Mouse (Mus musculus) liver, embryonic 14.5 days (tissue): ENCODE results near the gene Iqgap2. TPM values are rescaled to one million over a fixed set of nuclear protein-coding genes. Genes with fewer than 3 reads are reported as not detected.
A peak's percentile ranks its signal among the peaks of the same experiment; 100 is the strongest.

Experiments
- ATAC-seq: fragments of 200-750 bp; cut with Nextera tagmentation; 2 replicates; pipeline ENCODE4 v1.8.0; 2017; ENCODE audit warnings: moderate number of reproducible peaks, mild to moderate bottlenecking, moderate library complexity; ENCODE audit not compliant: insufficient read depth
- DNase-seq, 3 experiments: peaks; one replicate each; pipeline ENCODE4 v3.0.0-alpha.2; 2012 to 2013; ENCODE audit warnings: low read depth in 3 of 3, low spot score in 3 of 3
- H3K27ac ChIP-seq: fragments of 300-500 bp; sonication (generic); 2 replicates; pipeline ENCODE4 v1.5.1; 2014; ENCODE audit warnings: moderate library complexity, mild to moderate bottlenecking, control low read depth, inconsistent platforms
- H3K27me3 ChIP-seq: fragments of 300-500 bp; sonication (generic); 2 replicates; pipeline ENCODE4 v1.6.1; 2014; ENCODE audit warnings: mild to moderate bottlenecking, low read length, moderate library complexity; ENCODE audit not compliant: control insufficient read depth, insufficient read depth
- H3K36me3 ChIP-seq: fragments of 300-500 bp; sonication (generic); replicated peaks from 2 replicates; pipeline ENCODE4 v1.6.1; 2014; ENCODE audit warnings: low read depth; ENCODE audit not compliant: control insufficient read depth, insufficient read depth
- H3K4me1 ChIP-seq, 2 experiments: fragments of 200-500 bp in 1 of 2; fragments of 300-500 bp in 1 of 2; sonication (generic) in 1 of 2; replicated peaks; 2 replicates each; pipeline ENCODE4 v1.6.1; 2012 to 2014; ENCODE audit warnings: antibody characterized with exemption in 1 of 2, inconsistent platforms in 1 of 2, low read length in 1 of 2; ENCODE audit not compliant: control insufficient read depth in 2 of 2, insufficient read depth in 2 of 2
- H3K4me2 ChIP-seq: fragments of 300-500 bp; sonication (generic); 2 replicates; pipeline ENCODE4 v1.6.1; 2014; ENCODE audit warnings: low read depth, mild to moderate bottlenecking, control low read depth, moderate library complexity
- H3K4me3 ChIP-seq, 2 experiments: fragments of 200-500 bp in 1 of 2; fragments of 300-500 bp in 1 of 2; sonication (generic) in 1 of 2; 2 replicates each; pipeline ENCODE4 v1.5.1; 2012 to 2014; ENCODE audit warnings: low read depth in 2 of 2, low read length in 2 of 2, mild to moderate bottlenecking in 2 of 2, control low read depth in 1 of 2, inconsistent platforms in 1 of 2, moderate library complexity in 1 of 2; ENCODE audit not compliant: insufficient read depth in 1 of 2
- H3K9ac ChIP-seq: fragments of 300-500 bp; sonication (generic); replicated peaks from 2 replicates; pipeline ENCODE4 v1.6.1; 2014; ENCODE audit warnings: mild to moderate bottlenecking, control low read depth, moderate library complexity
- H3K9me3 ChIP-seq: fragments of 300-500 bp; sonication (generic); 2 replicates; pipeline ENCODE4 v1.6.1; 2016; ENCODE audit warnings: low read length, mixed read lengths; ENCODE audit not compliant: control insufficient read depth
- CTCF ChIP-seq: IDR thresholded peaks from 2 replicates; pipeline ENCODE4 v1.5.1; 2016; ENCODE audit warnings: antibody characterized with exemption, low read depth, control low read depth
- EP300 ChIP-seq: IDR thresholded peaks from 2 replicates; pipeline ENCODE4 v1.6.1; 2016; ENCODE audit warnings: antibody characterized with exemption, low read depth
- WGBS: fragments of 180-500 bp; shearing (Covaris S2); extraction: QIAGEN DNeasy Blood & Tissue Kit; methylation state at CpG from one replicate; pipeline ENCODE4 v1.1.7; 2014; ENCODE audit not compliant: insufficient replicate concordance; 5-methylcytosine and 5-hydroxymethylcytosine counted together
- polyA plus RNA-seq, 2 experiments: library from polyadenylated mRNA; depleted of rRNA in 1 of 2; stranded (reverse) in 1 of 2; unstranded in 1 of 2; fragments of >200 nt; fragmentation: Nextera tagmentation in 1 of 2; extraction: Ambion mirVana in 1 of 2; gene quantifications; 2 replicates each; pipeline versions ENCODE4 v1.2.1 to v1.2.3; 2012 to 2014

The Iqgap2 gene
- polyA plus RNA-seq, 2 experiments: 10.8 to 11.8 TPM

GRCm38 (mm10) chr13:95765017-95765416 lies 126.7 kb downstream of the Iqgap2 start:
- DNase-seq (no peak), ATAC-seq (peak; percentile 31; the same call in 1 of the 2 replicates)
- H3K27me3 ChIP-seq: no peaks in the 10 kb centered on the region
- no peak overlapping the region for H3K4me3 ChIP-seq
- H3K36me3 ChIP-seq: no peaks in the 10 kb centered on the region
- H3K9ac ChIP-seq: no peak overlapping the region
- 18% methylated on average over 9 of the region's 9 CpGs for WGBS
- H3K4me2 ChIP-seq: peak overlapping the region; percentile 13
- H3K9me3 ChIP-seq: no peaks in the 10 kb centered on the region
- peaks cover 0 to 8% of the 10 kb centered on the region in 2 experiments; a peak in 2 of 4 replicates for H3K4me1 ChIP-seq
- no peak overlapping the region for H3K27ac ChIP-seq
- TF ChIP-seq EP300: no peak
- no peak for TF ChIP-seq CTCF

- Histone ChIP-seq H3K27ac (no peak overlapping the region), H3K4me1 (peaks cover 0 to 8% of the 10 kb centered on the region in 2 experiments; a peak in 2 of 4 replicates), H3K27me3 (no peaks in the 10 kb centered on the region), H3K4me2 (no peak overlapping the region), H3K9me3 (no peaks in the 10 kb centered on the region), H3K4me3 (no peak overlapping the region), H3K9ac (no peak overlapping the region), H3K36me3 (no peaks in the 10 kb centered on the region)
- ATAC-seq (no peak), DNase-seq (no peak)
- TF ChIP-seq EP300: no peak
- TF ChIP-seq CTCF: no peak
- whole genome bisulfite sequencing: 48% methylated on average over 3 of the region's 3 CpGs
Observed at GRCm38 (mm10) chr13:95763876-95764517, 127.7 kb downstream of the Iqgap2 start.

GRCm38 (mm10) chr13:95759810-95760209 lies 131.9 kb downstream of the Iqgap2 start:
- Histone ChIP-seq H3K4me3 (no peak overlapping the region), H3K9me3 (no peaks in the 10 kb centered on the region)
- no peak for ATAC-seq

GRCm38 (mm10) chr13:95754285-95754684 lies 137.4 kb downstream of the Iqgap2 start:
- no peaks in the 10 kb centered on the region for H3K9me3 ChIP-seq
- H3K4me2 ChIP-seq: no peak overlapping the region
- no peaks in the 10 kb centered on the region for H3K36me3 ChIP-seq
- DNase-seq: no peak
- H3K27ac ChIP-seq: no peak overlapping the region
- 67% methylated on average over 5 of the region's 5 CpGs for WGBS
- ATAC-seq: no peak
- H3K4me3 ChIP-seq: no peak overlapping the region
- no peak overlapping the region for H3K9ac ChIP-seq
- peaks cover 0 to 5% of the 10 kb centered on the region in 2 experiments; a peak in 2 of 4 replicates for H3K4me1 ChIP-seq
- TF ChIP-seq EP300: no peak
- no peak for TF ChIP-seq CTCF
- H3K27me3 ChIP-seq: no peaks in the 10 kb centered on the region

More at GRCm38 (mm10) chr13:95759810-95760209, 131.9 kb downstream of the Iqgap2 start:
- Histone ChIP-seq H3K9ac (no peak overlapping the region), H3K27me3 (no peaks in the 10 kb centered on the region), H3K27ac (no peak overlapping the region), H3K36me3 (no peaks in the 10 kb centered on the region), H3K4me2 (no peak overlapping the region), H3K4me1 (peaks cover 0 to 6% of the 10 kb centered on the region in 2 experiments; a peak in 2 of 4 replicates)
- no peak for DNase-seq
- TF ChIP-seq EP300 (no peak), CTCF (no peak)
- 70% methylated on average over 2 of the region's 2 CpGs for WGBS

GRCm38 (mm10) chr13:95752386-95752785 lies 139.3 kb downstream of the Iqgap2 start:
- no peaks in the 10 kb centered on the region for H3K9me3 ChIP-seq
- H3K9ac ChIP-seq: no peak overlapping the region
- no peak overlapping the region for H3K27ac ChIP-seq
- H3K4me2 ChIP-seq: no peak overlapping the region
- DNase-seq (no peak), ATAC-seq (no peak)
- no peaks in the 10 kb centered on the region for H3K36me3 ChIP-seq
- no peaks in the 10 kb centered on the region for H3K27me3 ChIP-seq
- no peak for TF ChIP-seq EP300
- TF ChIP-seq CTCF: no peak
- 60% methylated on average over 9 of the region's 9 CpGs for WGBS
- H3K4me1 ChIP-seq: peaks cover 0 to 5% of the 10 kb centered on the region in 2 experiments; a peak in 2 of 4 replicates
- H3K4me3 ChIP-seq: no peak overlapping the region
